Mouse (Mus musculus) cerebellum, adult 9-10 months (tissue): ENCODE measurements around the gene Rnf220.
A peak's percentile ranks its signal among the peaks of the same experiment; 100 is the strongest.

Experiments used
- DNase-seq: peaks from one replicate; pipeline ENCODE4 v3.0.0; 2022

The Rnf220 gene

DNA sequence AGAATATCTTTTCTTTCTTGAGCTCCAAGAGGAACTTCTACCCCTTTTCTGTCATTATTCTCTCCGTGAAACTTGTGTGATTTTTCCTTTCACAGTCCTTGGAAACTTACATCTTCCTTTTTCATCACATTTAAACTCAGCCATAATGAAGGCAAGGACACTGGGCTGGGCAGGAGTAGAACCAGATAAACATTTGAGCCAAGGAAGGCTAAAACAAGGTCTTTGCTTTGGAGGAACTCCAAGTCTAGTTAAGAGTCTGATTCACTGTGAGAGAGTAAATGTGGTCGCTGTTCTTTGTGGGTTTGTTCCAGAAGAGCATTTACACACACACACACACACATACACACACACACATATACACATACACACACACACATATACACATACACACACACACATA, 205.2 kb downstream of the Rnf220 start:
- peak; percentile 3 for DNase-seq

DNA sequence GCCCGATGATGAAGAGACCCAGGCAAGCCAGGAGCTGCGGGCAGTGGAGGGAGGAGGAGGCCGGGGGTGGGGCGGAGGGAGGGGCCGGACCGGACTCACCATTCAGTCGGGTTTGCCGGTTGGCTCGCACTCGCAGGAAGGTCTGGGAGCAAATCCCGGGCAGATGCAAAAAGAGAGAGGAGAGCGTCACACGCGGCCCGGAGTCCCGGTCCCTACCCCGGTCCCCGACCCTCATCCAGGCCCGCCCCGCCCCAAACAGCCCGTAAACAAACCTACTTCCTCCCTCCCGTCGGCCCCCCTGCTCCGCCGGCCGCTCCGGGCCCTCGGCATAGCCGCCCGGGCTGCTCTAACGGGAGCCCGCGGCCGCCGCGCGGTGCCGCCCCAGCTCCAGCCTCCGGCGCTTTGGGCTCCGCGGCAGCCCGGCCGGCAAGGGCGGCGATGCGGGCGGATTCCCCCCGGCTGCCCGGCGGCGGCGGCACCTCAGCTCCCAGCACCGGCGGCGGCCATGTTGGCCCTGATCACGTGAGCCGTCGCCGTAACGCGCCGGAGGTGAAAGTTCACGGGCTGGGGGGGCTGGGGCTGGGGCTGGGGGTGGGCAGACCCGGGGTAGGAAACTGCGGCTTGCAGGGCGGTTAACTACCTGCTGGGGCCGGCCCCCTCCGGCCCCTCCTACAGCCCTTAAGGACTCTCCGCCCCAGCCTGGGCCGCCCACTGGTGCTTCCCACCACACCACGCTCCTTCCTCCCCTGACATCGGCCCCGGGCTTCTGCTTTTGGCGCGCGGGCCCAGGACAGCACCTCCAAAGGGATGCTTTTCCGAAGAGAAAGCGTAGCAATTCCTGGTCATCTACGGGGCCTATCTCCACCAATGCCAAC, 207.7 kb downstream of the Rnf220 start:
- DNase-seq, result peak; percentile 65

DNA sequence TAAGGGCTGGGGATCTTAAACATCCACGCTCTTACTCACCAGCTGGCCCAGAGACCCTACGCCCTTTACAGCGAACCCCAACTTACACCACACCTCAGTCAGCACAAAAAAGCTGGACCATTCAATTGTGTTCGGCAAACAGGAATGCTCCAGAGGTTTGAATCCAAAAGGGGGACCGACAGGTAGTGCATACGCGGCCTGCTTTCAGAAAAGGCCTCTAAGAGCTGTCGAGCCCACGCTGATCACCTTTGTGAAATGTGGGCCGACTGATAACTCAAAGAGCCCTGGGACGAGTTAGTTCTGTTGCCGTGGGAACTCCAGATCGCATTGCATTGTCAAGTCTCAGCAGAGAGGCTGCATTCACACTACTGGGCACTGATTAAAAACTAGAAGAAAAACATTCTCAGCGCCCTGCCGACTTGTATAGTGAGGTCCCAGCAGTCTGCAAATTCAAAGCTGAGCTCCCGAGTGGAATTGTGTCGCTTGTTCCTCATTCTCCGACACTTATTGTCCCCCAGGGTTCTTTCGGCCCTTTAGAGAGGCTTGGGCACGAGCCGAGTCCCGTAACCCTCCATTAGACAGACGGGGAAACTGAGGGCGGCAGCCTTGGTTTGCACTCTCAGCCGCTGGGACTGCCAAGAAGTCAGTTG, 208.4 kb downstream of the Rnf220 start:
- peak; percentile 65 for DNase-seq

DNA sequence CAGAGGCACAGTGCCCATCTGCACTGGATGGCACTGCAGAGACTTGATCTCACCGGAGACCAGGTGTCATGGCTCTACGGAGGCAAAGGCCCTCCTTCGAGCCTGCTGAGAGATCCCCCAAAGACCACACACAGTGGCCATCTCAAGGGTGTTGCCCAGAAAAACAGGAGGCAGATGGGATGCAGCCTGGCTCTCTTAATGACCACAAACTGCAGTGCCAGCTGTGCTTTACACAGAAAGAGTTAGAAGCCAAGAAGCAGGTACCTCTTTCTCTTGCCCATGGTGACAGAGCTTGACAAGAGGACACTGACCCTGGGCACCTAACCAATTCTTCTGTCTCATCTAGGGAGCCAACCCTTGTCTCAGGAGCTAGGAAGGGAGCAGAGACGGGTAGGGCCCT, 212.5 kb downstream of the Rnf220 start:
- no peak for DNase-seq

DNA sequence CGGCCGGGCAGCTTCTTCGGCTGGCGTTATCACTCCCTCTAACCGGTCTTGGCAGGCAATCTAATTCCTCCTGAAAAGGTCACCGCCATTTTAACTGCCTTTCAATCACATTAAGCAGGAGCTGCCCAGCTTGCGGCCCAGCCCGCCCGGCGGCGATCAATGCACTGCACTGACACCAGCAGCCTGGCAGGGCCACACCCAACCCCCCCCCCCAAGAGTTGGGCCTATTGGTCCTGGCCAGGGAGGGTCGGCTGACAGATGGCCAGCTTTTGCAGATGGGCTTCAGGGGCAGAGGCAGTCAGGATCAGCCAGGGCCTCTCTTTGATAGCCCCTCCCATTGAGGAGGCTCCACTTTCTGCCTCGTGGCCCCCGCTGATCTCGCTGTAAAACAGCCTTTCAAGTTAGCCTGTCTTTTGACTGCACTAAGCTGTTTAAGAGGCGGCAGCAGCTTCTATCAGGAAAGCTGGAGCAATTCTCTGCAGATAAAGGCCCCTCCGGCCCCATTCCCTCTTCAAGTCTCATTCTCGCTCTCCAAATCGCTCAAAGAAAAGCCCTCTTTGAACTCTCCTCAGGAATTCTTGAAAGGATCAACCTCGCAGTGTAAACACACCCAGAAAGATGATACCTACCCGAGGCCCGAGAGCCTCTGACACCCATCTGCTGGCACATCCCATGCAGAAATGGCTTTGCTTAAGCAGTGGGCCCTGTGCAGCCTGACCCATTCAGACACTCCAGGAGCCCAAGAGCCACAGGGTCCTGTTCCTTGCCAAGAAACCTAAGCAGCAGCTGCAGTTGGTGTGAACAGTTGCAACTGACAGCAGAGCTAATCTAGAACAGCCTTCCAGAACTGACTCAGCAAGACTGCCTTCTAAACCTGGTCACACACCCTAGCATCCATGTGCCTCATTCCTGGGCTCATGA, 213.3 kb downstream of the Rnf220 start:
- DNase-seq, result no peak

DNA sequence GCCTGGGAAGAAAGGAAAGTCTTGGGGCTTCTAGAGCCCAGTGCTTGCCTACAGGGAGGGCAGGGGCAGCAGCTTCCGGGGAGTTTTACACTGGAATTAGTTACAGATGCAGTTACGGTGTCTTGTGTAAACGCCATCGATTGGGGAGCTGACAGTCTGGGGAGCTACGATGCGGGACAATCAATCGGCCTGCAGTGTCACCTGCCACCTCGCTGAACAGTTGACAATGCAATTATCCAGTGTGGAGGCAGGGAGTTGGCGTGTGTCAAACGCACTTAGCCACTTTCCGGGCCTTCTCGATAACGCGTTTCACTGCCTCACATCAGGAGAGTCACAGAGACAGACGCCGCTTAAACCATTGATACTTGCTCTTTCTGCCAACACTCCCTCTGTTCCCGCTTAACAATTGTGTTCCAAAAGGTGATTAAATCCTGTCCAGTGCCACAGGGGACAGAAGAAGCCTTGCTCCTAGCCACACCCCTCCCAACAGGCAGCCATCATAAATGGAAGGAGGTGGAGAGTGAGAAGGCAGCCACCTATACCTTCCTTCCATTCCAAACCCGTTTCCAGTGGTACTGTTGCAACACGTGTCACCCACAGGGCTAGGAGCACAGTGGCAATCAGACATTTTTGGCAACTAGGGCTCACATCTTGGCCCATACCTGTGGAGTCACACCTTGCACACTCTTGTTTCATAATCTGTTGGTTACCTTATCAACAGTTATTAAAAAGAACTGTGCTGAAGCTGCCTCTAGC, 215.6 kb downstream of the Rnf220 start:
- no peak for DNase-seq

DNA sequence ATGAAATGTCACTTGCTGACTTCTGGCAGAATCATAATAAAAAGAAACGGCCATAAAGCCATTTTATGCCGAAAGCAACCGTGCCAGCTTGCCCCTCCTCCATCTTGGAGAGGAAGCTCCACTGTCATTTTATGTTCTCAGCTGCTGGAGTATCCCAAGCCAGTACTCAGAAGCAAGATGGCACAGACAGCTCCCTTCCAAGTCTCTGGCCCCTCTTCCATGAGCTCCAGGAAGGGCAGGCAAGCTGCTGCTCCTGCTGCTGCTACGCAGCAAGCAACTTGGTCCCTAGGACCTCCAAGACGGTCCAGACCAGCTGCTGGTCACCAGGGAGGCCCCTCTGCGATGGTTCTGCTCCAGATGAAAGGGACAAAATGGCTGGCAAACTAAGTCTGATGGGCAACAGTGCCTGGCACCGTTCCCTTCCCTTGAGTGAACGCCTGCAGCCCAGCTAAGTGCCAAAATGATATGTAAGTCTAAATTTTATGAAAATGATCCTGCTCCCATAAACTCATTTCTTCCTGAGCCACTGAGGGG, 216.4 kb downstream of the Rnf220 start:
- no peak for DNase-seq

DNA sequence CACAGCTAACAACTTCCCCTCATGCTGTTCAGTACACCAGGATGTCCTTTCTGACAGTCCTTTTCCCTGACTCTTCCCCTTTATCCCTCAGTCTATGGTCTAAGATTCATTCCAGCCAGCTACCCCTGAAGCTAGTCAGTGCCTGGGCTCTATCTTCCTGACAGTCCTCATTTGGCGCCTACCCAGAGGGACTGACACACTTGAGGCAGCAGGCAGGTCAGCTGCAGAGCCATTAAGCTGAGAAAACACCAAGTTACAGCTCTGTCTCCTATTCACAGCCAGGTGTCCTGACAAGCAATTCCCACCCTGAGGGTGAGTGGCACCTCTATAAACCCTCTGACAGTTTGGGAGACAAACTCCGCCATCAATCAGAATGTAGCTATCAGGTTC, 217.6 kb downstream of the Rnf220 start:
- DNase-seq, result no peak

DNA sequence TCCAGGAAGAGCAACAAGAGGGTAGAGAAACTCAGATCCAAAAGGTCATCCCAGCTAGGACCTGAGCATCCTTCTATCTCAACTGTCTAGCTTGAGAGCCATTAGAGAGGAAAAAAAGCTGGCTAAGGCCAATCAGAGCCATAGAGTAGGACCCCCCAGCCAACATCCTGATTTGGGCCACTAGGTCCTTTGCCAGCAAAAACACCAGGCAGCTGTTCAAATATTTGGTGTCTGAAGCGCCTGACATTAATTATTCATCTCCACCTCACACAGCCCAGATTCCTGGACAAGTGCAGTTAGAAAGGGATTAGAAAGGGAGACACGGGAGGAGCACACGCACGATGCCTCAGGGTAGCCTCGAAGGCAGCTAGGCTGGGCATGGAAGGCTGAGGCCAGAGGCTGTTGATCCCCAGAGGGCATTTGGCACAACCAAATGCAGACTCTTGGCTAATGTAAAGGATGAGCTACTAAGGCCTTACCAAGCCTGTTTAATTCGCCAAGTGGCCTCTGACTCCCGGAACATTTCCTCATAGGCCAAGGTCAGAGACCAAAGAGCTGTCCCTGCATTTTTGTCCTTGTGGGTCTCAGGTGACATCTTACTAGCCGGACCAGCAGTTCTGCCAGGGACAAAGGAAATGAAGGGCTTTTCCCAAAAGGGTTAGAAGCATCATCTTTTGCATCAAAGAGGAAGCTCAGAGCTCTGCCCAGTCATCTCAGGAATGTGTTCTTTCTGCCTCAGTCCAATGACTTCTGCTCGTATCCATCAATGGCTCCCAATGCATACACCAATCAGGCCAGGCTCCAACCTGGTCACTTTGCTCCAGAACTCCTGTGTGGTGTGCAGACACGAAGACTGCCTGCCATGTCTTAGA, 218.2 kb downstream of the Rnf220 start:
- DNase-seq, result no peak

DNA sequence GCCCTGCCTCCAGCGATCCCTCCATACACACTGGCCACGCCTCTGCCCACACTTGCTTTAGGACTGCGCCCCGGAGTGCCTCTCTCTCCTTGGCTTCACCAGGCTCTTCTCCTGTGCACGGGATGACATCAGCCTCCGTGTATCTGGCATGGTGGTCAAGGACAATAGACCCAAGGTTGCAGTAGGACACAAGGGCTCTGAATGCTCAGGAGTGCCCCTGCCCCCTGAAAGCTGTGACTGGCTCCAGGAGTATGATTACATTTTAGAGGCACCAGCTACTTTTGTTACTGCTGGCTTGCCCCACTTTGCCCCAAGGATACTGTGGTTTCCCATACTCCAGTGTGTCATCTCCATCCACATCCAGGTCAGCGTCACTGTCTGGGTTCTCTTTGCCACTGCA, 219.2 kb downstream of the Rnf220 start:
- DNase-seq, result no peak

DNA sequence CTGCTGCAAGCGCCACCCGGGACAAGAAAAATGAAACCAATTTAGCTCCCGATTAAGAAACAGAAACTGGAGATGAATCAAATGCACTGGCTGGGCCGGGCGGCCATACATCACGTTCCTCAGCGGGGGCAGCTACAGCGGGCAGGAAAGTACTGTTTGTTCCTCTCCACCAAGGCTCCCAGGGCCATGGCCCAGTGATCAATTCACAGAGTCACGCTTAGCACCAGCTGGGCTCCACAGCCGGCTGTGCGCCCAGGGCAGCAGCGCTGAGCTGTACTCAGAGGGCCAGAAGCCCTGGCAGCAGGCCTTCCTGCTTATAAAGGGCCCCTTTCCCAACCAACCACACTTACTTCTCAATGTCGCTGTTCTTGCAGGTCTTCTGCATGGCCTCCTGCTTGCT, 219.8 kb downstream of the Rnf220 start:
- DNase-seq, result no peak

DNA sequence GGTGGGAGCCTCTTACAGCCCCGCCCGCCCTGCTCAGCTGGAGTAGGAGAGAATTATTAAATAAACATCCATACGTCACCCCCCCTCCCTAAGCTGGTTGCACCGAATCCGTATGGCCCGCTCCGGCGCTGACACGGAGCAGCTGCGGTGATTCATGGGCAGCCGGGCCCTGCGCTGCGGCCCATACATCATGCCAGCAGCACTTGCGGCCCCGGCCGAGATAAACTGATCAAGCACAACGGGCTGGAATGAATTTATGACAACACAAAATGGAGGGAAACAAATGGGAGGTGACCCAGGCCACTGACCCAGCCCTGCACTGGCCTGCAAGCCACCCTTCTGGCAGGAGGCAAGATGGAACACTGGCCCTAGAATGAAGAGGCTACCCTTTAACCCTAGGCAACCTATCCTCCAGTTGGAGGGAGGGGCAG, 220.6 kb downstream of the Rnf220 start:
- no peak for DNase-seq

DNA sequence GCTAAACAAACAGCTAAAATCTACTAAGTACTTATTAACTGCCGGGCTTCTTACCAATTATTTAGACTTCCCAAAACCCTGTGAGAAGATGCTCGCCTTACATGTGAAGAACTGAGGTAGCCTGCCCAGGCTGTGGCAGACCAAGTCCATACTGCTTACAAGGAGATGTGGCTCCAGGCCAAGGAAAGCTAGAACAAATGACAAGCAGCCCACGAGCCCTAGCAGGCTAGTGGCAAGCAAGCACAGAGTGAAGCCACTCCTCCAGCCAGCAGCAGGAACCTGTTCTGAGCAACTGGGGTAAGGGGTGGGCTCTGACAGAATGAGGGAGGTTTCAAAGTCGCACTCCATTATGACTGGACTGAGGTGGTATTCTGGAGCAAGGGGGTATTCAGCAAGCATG, 222.1 kb downstream of the Rnf220 start:
- no peak for DNase-seq

DNA sequence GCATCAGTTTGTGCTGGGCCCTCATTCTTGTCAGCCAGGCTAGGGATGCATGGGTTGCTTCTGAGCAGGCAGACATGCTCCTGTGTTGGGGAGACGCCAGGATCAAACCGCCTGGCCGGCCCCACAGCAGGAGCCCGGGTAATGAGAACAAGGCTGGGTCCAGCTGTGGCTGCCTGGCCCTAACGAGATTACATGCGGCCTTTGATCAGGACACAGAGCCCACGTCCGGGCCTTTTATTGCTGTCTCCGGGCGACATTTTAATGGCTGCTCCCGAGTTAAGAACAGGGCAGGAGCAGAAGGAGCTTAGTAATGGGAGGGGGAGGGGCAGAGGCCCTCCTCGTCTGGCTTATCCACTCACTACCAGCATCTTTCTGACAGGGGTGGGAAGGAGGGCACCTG, 224.4 kb downstream of the Rnf220 start:
- no peak for DNase-seq

DNA sequence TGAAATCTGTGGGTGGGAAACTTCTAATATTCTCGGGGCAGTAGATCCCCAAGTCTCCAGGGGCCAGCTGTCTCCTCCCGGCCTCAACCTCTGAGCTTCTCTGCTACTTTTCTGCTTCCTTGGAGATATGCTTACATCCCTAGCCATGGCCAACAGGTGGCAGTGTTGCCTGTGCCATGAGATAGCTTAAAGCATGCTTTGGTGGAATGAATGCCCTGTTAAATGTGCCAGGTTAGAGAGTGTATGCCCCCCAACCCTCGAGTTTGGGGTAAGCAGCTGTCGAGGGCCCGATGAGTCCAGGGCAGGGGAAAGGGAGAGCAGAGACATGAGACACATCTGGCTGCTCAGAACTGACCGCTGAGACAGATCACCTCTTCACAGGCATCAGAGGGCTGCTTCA, 226.6 kb downstream of the Rnf220 start:
- peak; percentile 64 for DNase-seq

DNA sequence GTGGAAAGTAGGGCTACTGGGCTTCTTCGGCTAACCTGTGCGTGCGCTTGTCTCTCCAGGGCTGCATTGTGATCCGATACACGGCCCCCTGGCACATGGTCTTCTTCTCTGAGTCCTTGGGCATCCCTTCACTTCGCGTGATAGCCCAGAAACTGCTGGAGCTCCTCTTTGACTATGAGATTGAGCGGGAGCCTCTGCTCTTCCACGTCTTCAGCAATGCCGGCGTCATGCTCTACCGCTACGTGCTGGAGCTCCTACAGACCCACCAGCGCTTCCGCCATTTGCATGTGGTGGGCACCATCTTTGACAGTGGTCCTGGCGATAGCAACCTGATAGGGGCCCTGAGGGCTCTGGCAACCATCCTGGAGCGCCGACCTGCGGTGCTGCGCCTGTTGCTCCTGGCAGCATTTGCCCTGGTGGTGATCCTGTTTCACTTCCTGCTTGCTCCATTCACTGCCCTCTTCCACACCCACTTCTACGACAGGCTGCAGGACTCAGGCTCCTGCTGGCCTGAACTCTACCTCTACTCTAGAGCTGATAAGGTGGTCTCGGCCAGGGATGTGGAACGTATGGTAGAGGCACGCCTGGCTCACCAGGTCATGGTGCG, 228.9 kb downstream of the Rnf220 start:
- DNase-seq, result no peak

DNA sequence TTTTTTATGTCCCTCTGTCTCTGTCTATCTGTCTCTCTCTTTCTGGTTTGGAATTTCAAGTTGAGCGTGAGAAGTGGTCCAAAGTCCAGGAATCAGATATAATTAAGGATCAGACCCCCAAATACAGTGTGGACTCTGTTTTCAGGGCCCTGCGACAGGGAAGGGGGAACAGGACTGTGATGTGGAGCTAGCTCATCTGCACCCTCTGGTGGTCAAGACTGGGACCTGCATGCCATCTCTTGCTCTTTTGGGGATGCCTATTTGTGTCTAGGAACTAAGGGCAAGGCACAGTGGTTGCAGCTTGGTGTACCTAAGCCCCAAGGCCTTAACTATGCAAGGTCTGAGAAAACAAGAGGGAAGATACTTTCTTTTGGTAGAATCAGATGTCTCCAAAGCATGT, 229.6 kb downstream of the Rnf220 start:
- peak; percentile 75 for DNase-seq

DNA sequence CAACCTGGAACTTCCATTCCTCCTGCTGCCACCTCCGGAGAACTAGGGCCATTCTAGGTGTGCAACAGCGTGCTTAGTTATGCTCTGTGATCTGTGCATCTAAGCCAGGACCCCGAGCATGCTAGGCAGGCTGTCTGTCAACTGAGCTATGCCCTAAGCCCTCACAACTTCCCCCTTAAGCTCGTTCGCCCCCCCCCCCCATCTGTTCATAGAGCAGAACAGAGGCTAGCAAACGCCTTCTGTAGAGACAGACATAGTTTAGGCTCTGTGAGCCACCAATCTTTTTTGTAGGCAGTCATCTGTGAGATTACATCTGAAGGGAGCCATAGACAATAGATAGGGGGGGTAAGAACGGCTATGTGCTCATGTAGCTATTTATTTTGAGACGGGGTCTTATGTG, 233.9 kb downstream of the Rnf220 start:
- no peak for DNase-seq

DNA sequence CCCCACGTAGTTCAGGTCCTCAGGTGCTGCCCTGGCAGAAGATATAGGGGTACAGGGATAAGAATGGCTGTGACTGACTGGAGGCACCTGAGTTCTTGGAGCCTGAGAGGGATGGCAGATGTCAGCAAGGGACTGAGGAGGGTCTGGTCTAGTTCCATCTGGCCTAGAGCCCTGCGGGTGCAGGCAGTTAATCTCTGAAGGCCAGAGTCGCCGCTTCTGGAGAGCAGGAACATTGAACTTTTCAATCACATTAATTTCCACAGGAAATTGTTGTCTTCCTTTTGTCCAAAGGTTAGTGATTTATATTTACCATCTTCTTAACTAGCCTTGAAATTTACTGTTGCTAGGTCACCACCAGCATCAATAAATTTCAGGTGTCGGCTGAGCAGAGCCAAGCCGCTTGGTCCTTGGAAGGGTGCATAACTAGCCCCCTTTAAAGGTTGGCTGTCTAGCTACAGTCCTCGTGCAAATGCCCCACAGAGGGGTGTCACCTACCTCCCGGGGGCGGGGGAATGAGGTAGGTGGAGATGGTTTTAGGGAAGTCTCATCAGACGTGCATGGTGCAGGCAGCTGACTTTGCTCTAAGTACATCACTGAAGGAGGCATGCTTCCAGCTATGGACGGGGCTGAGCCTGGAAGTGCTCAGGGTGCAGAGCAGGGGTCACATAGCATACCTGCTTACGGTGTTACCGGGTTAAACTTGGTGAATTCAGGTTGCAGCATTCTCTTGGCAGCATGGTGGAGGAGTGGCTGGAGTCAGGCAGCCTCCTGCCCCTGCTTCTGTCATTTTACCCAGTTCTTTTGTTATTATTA, 234.5 kb downstream of the Rnf220 start:
- DNase-seq, result no peak

DNA sequence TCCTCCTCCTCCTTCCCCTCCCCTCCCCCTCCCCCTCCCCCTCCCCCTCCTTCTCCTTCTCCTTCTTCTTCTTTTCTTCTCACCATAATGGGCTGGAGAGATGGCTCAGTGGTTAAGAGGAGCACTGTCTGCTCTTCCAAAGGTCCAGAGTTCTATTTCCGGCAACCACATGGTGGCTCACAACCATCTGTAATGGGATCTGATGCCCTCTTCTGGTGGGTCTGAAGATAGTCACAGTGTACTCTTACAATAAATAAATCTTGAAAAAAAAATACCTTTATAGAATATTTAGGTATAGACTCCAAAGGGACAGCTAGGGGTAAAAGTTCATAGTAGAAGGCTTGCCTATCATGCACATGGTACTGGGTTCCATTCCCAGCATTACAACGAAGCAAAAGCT, 235.6 kb downstream of the Rnf220 start:
- no peak for DNase-seq
